In the genomic region with DNA sequence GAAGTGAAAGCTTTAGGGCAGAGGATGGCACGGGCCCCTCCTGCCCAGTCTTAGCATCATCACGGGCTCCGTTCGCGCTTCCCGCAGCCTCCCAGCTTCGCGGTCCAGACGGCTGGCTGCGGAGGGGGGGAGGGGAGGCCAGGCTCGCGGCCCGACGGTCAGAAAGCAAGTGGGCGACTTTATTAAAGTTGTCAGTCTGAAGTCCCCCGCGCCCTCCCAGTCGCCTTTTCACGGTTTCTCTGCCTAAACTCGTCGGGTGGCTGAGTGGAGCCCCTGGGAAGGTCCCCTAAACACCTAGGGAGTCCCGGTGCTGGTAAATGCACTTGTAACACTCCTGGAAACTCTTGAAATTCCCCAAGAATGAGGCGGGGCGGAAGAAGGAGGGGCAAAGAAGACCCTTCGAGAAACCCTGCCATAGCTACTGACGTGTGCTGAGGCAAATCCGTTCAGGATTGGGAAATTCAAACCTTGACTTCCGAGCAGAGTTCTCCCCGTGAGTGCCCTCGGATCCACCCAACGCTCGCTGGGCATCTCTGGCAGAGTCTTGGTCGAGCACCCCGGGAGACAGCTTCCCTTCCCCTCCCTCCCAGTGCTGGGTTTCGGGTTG, we compare ENCODE assay signal across 8 mouse cellular contexts. TPM values are rescaled to one million over a fixed set of nuclear protein-coding genes. Genes with fewer than 3 reads are reported as not detected.
A peak's percentile ranks its signal among the peaks of the same experiment; 100 is the strongest.
DNase-seq lines count a peak whose midpoint lies in the region; ATAC-seq and TF ChIP-seq lines count a peak whose summit lies in the region.

No protein-coding gene starts in this region.

- under 1% methylated on average over 35 of the region's 35 CpGs for WGBS in hindbrain, embryonic 15.5 days
- under 1% methylated on average over 34 of the region's 35 CpGs for WGBS in limb, embryonic 15.5 days
- under 1% methylated on average over 35 of the region's 35 CpGs for WGBS in midbrain, embryonic 13.5 days

- H3K4me2 ChIP-seq in hindbrain, embryonic 15.5 days = peak overlapping the region; percentile 94
- peak overlapping the region; percentile 57 for H3K4me2 ChIP-seq in limb, embryonic 15.5 days
- H3K4me2 ChIP-seq in midbrain, embryonic 13.5 days (replicated peaks) = peak overlapping the region; percentile 89

- peak; percentile 78 for ATAC-seq in hindbrain, embryonic 15.5 days (ENCODE audit: low FRiP score, low read depth)
- ATAC-seq in limb, embryonic 15.5 days (ENCODE audit: insufficient number of reproducible peaks, low FRiP score, low TSS enrichment, low read depth) = peak; percentile 62
- ATAC-seq in midbrain, embryonic 13.5 days = peak; percentile 85

- H3K36me3 ChIP-seq in hindbrain, embryonic 15.5 days = no peaks in the 10 kb centered on the region
- 0 out of 2 replicates have a peak, but pooled peaks cover 2% of the 10 kb centered on the region for H3K36me3 ChIP-seq in limb, embryonic 15.5 days
- H3K36me3 ChIP-seq in midbrain, embryonic 13.5 days = no peaks in the 10 kb centered on the region

- H3K27me3 ChIP-seq in hindbrain, embryonic 15.5 days = peaks cover 15% of the 10 kb centered on the region
- no peaks in the 10 kb centered on the region for H3K27me3 ChIP-seq in limb, embryonic 15.5 days
- H3K27me3 ChIP-seq in midbrain, embryonic 13.5 days = peaks cover 42% of the 10 kb centered on the region

- no peak for TF ChIP-seq CTCF in gastrocnemius, adult 2 months (IDR thresholded peaks at IDR 0.05)

- peak overlapping the region; percentile 70 for H3K4me3 ChIP-seq in gastrocnemius, adult 2 months
- H3K4me3 ChIP-seq in hindbrain, embryonic 15.5 days = peak overlapping the region; percentile 55
- peak overlapping the region; percentile 67 for H3K4me3 ChIP-seq in limb, embryonic 15.5 days
- H3K4me3 ChIP-seq in midbrain, embryonic 13.5 days (replicated peaks) = peak overlapping the region; percentile 56

- DNase-seq in right cerebral cortex, postnatal 25 days = peak; percentile 14
- DNase-seq in right cerebral cortex, adult 18-20 months = no peak
- DNase-seq in adrenal gland, postnatal 4 days (ENCODE audit: low spot score in 2 of 2) = peak; percentile 20 to 22
- peak; percentile 60 for DNase-seq in gastrocnemius, adult 2 months
- DNase-seq in urinary bladder, postnatal 36 days (ENCODE audit: low spot score in 2 of 2) = peak; percentile 24 to 43

- intact Hi-C loops in gastrocnemius, adult 2 months (cut with DNase I) = loop anchor here (2.0 kb wide), 1 partner anchor 220 kb away; no protein-coding TSS in a partner anchor

- peaks cover 24% of the 10 kb centered on the region for H3K4me1 ChIP-seq in hindbrain, embryonic 15.5 days (replicated peaks)
- peaks cover 3% of the 10 kb centered on the region; the same call in 1 of the 2 replicates for H3K4me1 ChIP-seq in limb, embryonic 15.5 days
- peaks cover 29% of the 10 kb centered on the region for H3K4me1 ChIP-seq in midbrain, embryonic 13.5 days (replicated peaks)

- peak overlapping the region; percentile 92 for H3K27ac ChIP-seq in gastrocnemius, adult 2 months
- H3K27ac ChIP-seq in hindbrain, embryonic 15.5 days (replicated peaks) = peak overlapping the region; percentile 75
- H3K27ac ChIP-seq in limb, embryonic 15.5 days = peak overlapping the region; percentile 95
- peak overlapping the region; percentile 44; the same call in 1 of the 2 replicates for H3K27ac ChIP-seq in midbrain, embryonic 13.5 days

- no peaks in the 10 kb centered on the region for H3K9me3 ChIP-seq in hindbrain, embryonic 15.5 days
- no peaks in the 10 kb centered on the region for H3K9me3 ChIP-seq in limb, embryonic 15.5 days
- H3K9me3 ChIP-seq in midbrain, embryonic 13.5 days = no peaks in the 10 kb centered on the region

- peak overlapping the region; percentile 57 for H3K9ac ChIP-seq in hindbrain, embryonic 15.5 days
- peak overlapping the region; percentile 77 for H3K9ac ChIP-seq in limb, embryonic 15.5 days
- H3K9ac ChIP-seq in midbrain, embryonic 13.5 days (replicated peaks) = peak overlapping the region; percentile 71

RNA-seq across cellular contexts. Expression of a gene that starts 1.6 kb away (rescaled TPM):
- 100 to 1,000 TPM; 218 to 248 TPM for total RNA-seq in adrenal gland, postnatal 4 days (2021)
- total RNA-seq in gastrocnemius, adult 2 months (2021) = 1 to 10 TPM; 7.4 to 9.0 TPM
- polyA plus RNA-seq in hindbrain, embryonic 15.5 days (2015; fragmentation: Nextera tagmentation; extraction: Ambion mirVana) = 103 and 128 TPM in 2 replicates
- 435 and 448 TPM in 2 replicates for polyA plus RNA-seq in limb, embryonic 15.5 days (2015; fragmentation: Nextera tagmentation; extraction: Ambion mirVana)
- polyA plus RNA-seq in midbrain, embryonic 13.5 days (2015; fragmentation: Nextera tagmentation; extraction: Ambion mirVana) = 80.5 and 86.7 TPM in 2 replicates

Comparison
In these comparisons a context has a peak if more than half of its experiments do, and no peak if none do; other contexts are left out.
1. H3K27ac ChIP-seq: peak in every context shown above with its lines; median percentile 95 in limb, embryonic 15.5 days; 92 in gastrocnemius, adult 2 months; 75 in hindbrain, embryonic 15.5 days; 44 in midbrain, embryonic 13.5 days.